Mouse (Mus musculus): ENCODE measurements at regions not wholly inside any gene's neighbourhood (a gene's known extent, or its start where the extent isn't known, plus 50 kb on each side); places are given as distances from the start of the nearest gene placed in this dataset.

- no peak overlapping the region for H3K4me3 ChIP-seq (ENCODE audit: low read length)
- H3K27ac ChIP-seq = no peak overlapping the region
- TF ChIP-seq CTCF (IDR thresholded peaks at IDR 0.05; ENCODE audit: low read depth) = no peak
- H3K9ac ChIP-seq (replicated peaks; ENCODE audit: low read length) = no peak overlapping the region
- DNase-seq (ENCODE audit: low spot score) = no peak
- no peaks in the 10 kb centered on the region for H3K9me3 ChIP-seq (ENCODE audit: low read length)
- ATAC-seq = no peak
- H3K27me3 ChIP-seq (ENCODE audit: insufficient read depth, low read length) = no peaks in the 10 kb centered on the region
- no peak overlapping the region for H3K4me2 ChIP-seq (ENCODE audit: low read depth, low read length)
- H3K4me1 ChIP-seq (ENCODE audit: insufficient read depth, low read length) = no peaks in the 10 kb centered on the region
- 64% methylated on average over 5 of the region's 5 CpGs for WGBS
- no peaks in the 10 kb centered on the region for H3K36me3 ChIP-seq (ENCODE audit: insufficient read depth, low read length)
These were observed 207.1 kb upstream of the Gcfc2 start for GRCm38 (mm10) chr6:81716371-81716770.

GRCm38 (mm10) chr6:81724601-81725545, 198.6 kb upstream of the Gcfc2 start:
- DNase-seq (ENCODE audit: low spot score) = peak; percentile 34
- WGBS = 52% methylated on average over 4 of the region's 4 CpGs
- no peak for ATAC-seq

GRCm38 (mm10) chr6:81731631-81732030, 191.8 kb upstream of the Gcfc2 start:
- ATAC-seq (no peak), DNase-seq (ENCODE audit: low spot score) (no peak)
- Histone ChIP-seq H3K4me3 (ENCODE audit: low read length) (no peak overlapping the region), H3K27ac (no peak overlapping the region), H3K9me3 (ENCODE audit: low read length) (no peaks in the 10 kb centered on the region), H3K27me3 (ENCODE audit: insufficient read depth, low read length) (no peaks in the 10 kb centered on the region), H3K4me1 (ENCODE audit: insufficient read depth, low read length) (no peaks in the 10 kb centered on the region), H3K9ac (replicated peaks; ENCODE audit: low read length) (no peak overlapping the region), H3K36me3 (ENCODE audit: insufficient read depth, low read length) (no peaks in the 10 kb centered on the region), H3K4me2 (ENCODE audit: low read depth, low read length) (no peak overlapping the region)
- 78% methylated on average over 4 of the region's 5 CpGs for WGBS
- TF ChIP-seq CTCF (IDR thresholded peaks at IDR 0.05; ENCODE audit: low read depth) = no peak

More at GRCm38 (mm10) chr6:81724601-81725545, 198.6 kb upstream of the Gcfc2 start:
- no peak for TF ChIP-seq CTCF (IDR thresholded peaks at IDR 0.05; ENCODE audit: low read depth)
- H3K27ac ChIP-seq = no peak overlapping the region
- no peaks in the 10 kb centered on the region for H3K36me3 ChIP-seq (ENCODE audit: insufficient read depth, low read length)
- no peaks in the 10 kb centered on the region for H3K27me3 ChIP-seq (ENCODE audit: insufficient read depth, low read length)
- H3K9me3 ChIP-seq (ENCODE audit: low read length) = no peaks in the 10 kb centered on the region
- no peak overlapping the region for H3K4me3 ChIP-seq (ENCODE audit: low read length)
- H3K4me1 ChIP-seq (ENCODE audit: insufficient read depth, low read length) = no peaks in the 10 kb centered on the region
- no peak overlapping the region for H3K4me2 ChIP-seq (ENCODE audit: low read depth, low read length)
- no peak overlapping the region for H3K9ac ChIP-seq (replicated peaks; ENCODE audit: low read length)

- no peak overlapping the region for H3K9ac ChIP-seq (replicated peaks; ENCODE audit: low read length)
- H3K36me3 ChIP-seq (ENCODE audit: insufficient read depth, low read length) = no peaks in the 10 kb centered on the region
- H3K27me3 ChIP-seq (ENCODE audit: insufficient read depth, low read length) = no peaks in the 10 kb centered on the region
- DNase-seq (ENCODE audit: low spot score) (no peak), ATAC-seq (no peak)
- no peak overlapping the region for H3K4me2 ChIP-seq (ENCODE audit: low read depth, low read length)
- no peak overlapping the region for H3K4me3 ChIP-seq (ENCODE audit: low read length)
- no peak for TF ChIP-seq CTCF (IDR thresholded peaks at IDR 0.05; ENCODE audit: low read depth)
- no peak overlapping the region for H3K27ac ChIP-seq
- 86% methylated on average over 3 of the region's 3 CpGs for WGBS
- no peaks in the 10 kb centered on the region for H3K4me1 ChIP-seq (ENCODE audit: insufficient read depth, low read length)
- H3K9me3 ChIP-seq (ENCODE audit: low read length) = no peaks in the 10 kb centered on the region
These were observed 189.9 kb upstream of the Gcfc2 start for GRCm38 (mm10) chr6:81733527-81733926.

- TF ChIP-seq CTCF (IDR thresholded peaks at IDR 0.05; ENCODE audit: low read depth) = no peak
- DNase-seq (ENCODE audit: low spot score) (no peak), ATAC-seq (no peak)
- Histone ChIP-seq H3K4me2 (ENCODE audit: low read depth, low read length) (no peak overlapping the region), H3K27me3 (ENCODE audit: insufficient read depth, low read length) (no peaks in the 10 kb centered on the region), H3K27ac (no peak overlapping the region), H3K9ac (replicated peaks; ENCODE audit: low read length) (no peak overlapping the region), H3K4me3 (ENCODE audit: low read length) (no peak overlapping the region), H3K9me3 (ENCODE audit: low read length) (no peaks in the 10 kb centered on the region), H3K36me3 (ENCODE audit: insufficient read depth, low read length) (no peaks in the 10 kb centered on the region), H3K4me1 (ENCODE audit: insufficient read depth, low read length) (no peaks in the 10 kb centered on the region)
- 81% methylated on average over 5 of the region's 5 CpGs for WGBS
These were observed 185.0 kb upstream of the Gcfc2 start for GRCm38 (mm10) chr6:81738466-81738865.

GRCm38 (mm10) chr6:81749681-81750080, 173.8 kb upstream of the Gcfc2 start:
- Histone ChIP-seq H3K27ac (no peak overlapping the region), H3K9me3 (ENCODE audit: low read length) (no peaks in the 10 kb centered on the region), H3K4me3 (ENCODE audit: low read length) (no peak overlapping the region), H3K9ac (replicated peaks; ENCODE audit: low read length) (no peak overlapping the region), H3K36me3 (ENCODE audit: insufficient read depth, low read length) (no peaks in the 10 kb centered on the region), H3K4me1 (ENCODE audit: insufficient read depth, low read length) (no peaks in the 10 kb centered on the region), H3K4me2 (ENCODE audit: low read depth, low read length) (no peak overlapping the region), H3K27me3 (ENCODE audit: insufficient read depth, low read length) (no peaks in the 10 kb centered on the region)
- TF ChIP-seq CTCF (IDR thresholded peaks at IDR 0.05; ENCODE audit: low read depth) = no peak
- ATAC-seq (no peak), DNase-seq (ENCODE audit: low spot score) (no peak)
- 50% methylated on average over 3 of the region's 3 CpGs for WGBS

- Histone ChIP-seq H3K4me2 (ENCODE audit: low read depth, low read length) (no peak overlapping the region), H3K4me3 (ENCODE audit: low read length) (no peak overlapping the region), H3K4me1 (ENCODE audit: insufficient read depth, low read length) (no peaks in the 10 kb centered on the region), H3K36me3 (ENCODE audit: insufficient read depth, low read length) (no peaks in the 10 kb centered on the region), H3K9me3 (ENCODE audit: low read length) (no peaks in the 10 kb centered on the region), H3K27ac (no peak overlapping the region), H3K27me3 (ENCODE audit: insufficient read depth, low read length) (no peaks in the 10 kb centered on the region), H3K9ac (replicated peaks; ENCODE audit: low read length) (no peak overlapping the region)
- no peak for TF ChIP-seq CTCF (IDR thresholded peaks at IDR 0.05; ENCODE audit: low read depth)
- ATAC-seq (no peak), DNase-seq (ENCODE audit: low spot score) (no peak)
- WGBS = 88% methylated on average over 5 of the region's 5 CpGs
These were observed 171.8 kb upstream of the Gcfc2 start for GRCm38 (mm10) chr6:81751631-81752030.

All from hindbrain, postnatal 0 days (tissue).